Mouse (Mus musculus): ENCODE data around the gene Pbx1. TPM values are rescaled to one million over a fixed set of nuclear protein-coding genes. Genes with fewer than 3 reads are reported as not detected.

The Pbx1 gene
- total RNA-seq, 1 experiment: 10.0 TPM

GRCm38 (mm10) chr1:168402683-168403082 lies 29.4 kb downstream of the Pbx1 start:
- TF ChIP-seq MAFK (IDR thresholded peaks at IDR 0.05; ENCODE audit: insufficient read depth, low read depth, low read length) (no peak), ZC3H11A (IDR thresholded peaks at IDR 0.05; ENCODE audit: borderline replicate concordance, low read depth, low read length) (no peak), HCFC1 (IDR thresholded peaks at IDR 0.05; ENCODE audit: borderline replicate concordance, insufficient read depth, low read length) (no peak), CHD2 (IDR thresholded peaks at IDR 0.05; ENCODE audit: low read depth, low read length) (no peak), ZNF384 (IDR thresholded peaks at IDR 0.05; ENCODE audit: low read depth, low read length) (no peak)
- Histone ChIP-seq H3K36me3 (ENCODE audit: control insufficient read depth, insufficient read depth, low read length, poor library complexity, severe bottlenecking) (no peaks in the 10 kb centered on the region; the same call in 1 of the 2 replicates), H3K4me1 (ENCODE audit: control insufficient read depth in 2 of 2, insufficient read depth in 2 of 2, low read length in 2 of 2, poor library complexity in 1 of 2) (peaks cover 6 to 23% of the 10 kb centered on the region in 2 experiments; a peak in 3 of 4 replicates), H3K27ac (ENCODE audit: insufficient read depth, low read depth, low read length, poor library complexity, severe bottlenecking) (no peak overlapping the region), H3K9ac (ENCODE audit: insufficient read depth, low read depth, low read length, poor library complexity, severe bottlenecking) (no peak overlapping the region), H3K4me3 (ENCODE audit: insufficient read depth in 1 of 2, low read depth in 1 of 2, low read length in 2 of 2, poor library complexity in 1 of 2, severe bottlenecking in 1 of 2) (no peak overlapping the region), H3K9me3 (ENCODE audit: control insufficient read depth, insufficient read depth, low read depth, low read length) (no peaks in the 10 kb centered on the region)
- in situ Hi-C loops (cut with MboI; ENCODE audit: low sequenced_read_pairs in 2 of 2, unreplicated experiment in 2 of 2): no loop called here
- no peak for DNase-seq (ENCODE audit: low read depth, low spot score)

- no peak for TF ChIP-seq MAFK (IDR thresholded peaks at IDR 0.05; ENCODE audit: insufficient read depth, low read depth, low read length)
- TF ChIP-seq ZNF384 (IDR thresholded peaks at IDR 0.05; ENCODE audit: low read depth, low read length): peak; percentile 91
- H3K4me1 ChIP-seq (ENCODE audit: control insufficient read depth in 2 of 2, insufficient read depth in 2 of 2, low read length in 2 of 2, poor library complexity in 1 of 2): peaks cover 7 to 17% of the 10 kb centered on the region in 2 experiments; a peak in 3 of 4 replicates
- peak overlapping the region; percentile 6; the same call in 1 of the 2 replicates for H3K27ac ChIP-seq (ENCODE audit: insufficient read depth, low read depth, low read length, poor library complexity, severe bottlenecking)
- H3K4me3 ChIP-seq (ENCODE audit: insufficient read depth in 1 of 2, low read depth in 1 of 2, low read length in 2 of 2, poor library complexity in 1 of 2, severe bottlenecking in 1 of 2): no peak overlapping the region
- H3K9me3 ChIP-seq (ENCODE audit: control insufficient read depth, insufficient read depth, low read depth, low read length): no peaks in the 10 kb centered on the region
- peak; percentile 41 for DNase-seq (ENCODE audit: low read depth, low spot score)
- no peaks in the 10 kb centered on the region for H3K36me3 ChIP-seq (ENCODE audit: control insufficient read depth, insufficient read depth, low read length, poor library complexity, severe bottlenecking)
- no peak overlapping the region for H3K9ac ChIP-seq (ENCODE audit: insufficient read depth, low read depth, low read length, poor library complexity, severe bottlenecking)
- in situ Hi-C loops (cut with MboI; ENCODE audit: low sequenced_read_pairs in 2 of 2, unreplicated experiment in 2 of 2): no loop called here
Observed at GRCm38 (mm10) chr1:168395523-168396159, 36.4 kb downstream of the Pbx1 start.

GRCm38 (mm10) chr1:168394535-168394934 lies 37.5 kb downstream of the Pbx1 start:
- no peaks in the 10 kb centered on the region for H3K9me3 ChIP-seq (ENCODE audit: control insufficient read depth, insufficient read depth, low read depth, low read length)
- no peak for TF ChIP-seq MAFK (IDR thresholded peaks at IDR 0.05; ENCODE audit: insufficient read depth, low read depth, low read length)
- no peak for TF ChIP-seq ZC3H11A (IDR thresholded peaks at IDR 0.05; ENCODE audit: borderline replicate concordance, low read depth, low read length)
- no peak for TF ChIP-seq ZNF384 (IDR thresholded peaks at IDR 0.05; ENCODE audit: low read depth, low read length)
- no peak for TF ChIP-seq HCFC1 (IDR thresholded peaks at IDR 0.05; ENCODE audit: borderline replicate concordance, insufficient read depth, low read length)
- no peak for TF ChIP-seq CHD2 (IDR thresholded peaks at IDR 0.05; ENCODE audit: low read depth, low read length)
- no peak overlapping the region for H3K4me3 ChIP-seq (ENCODE audit: insufficient read depth in 1 of 2, low read depth in 1 of 2, low read length in 2 of 2, poor library complexity in 1 of 2, severe bottlenecking in 1 of 2)
- H3K4me1 ChIP-seq (ENCODE audit: control insufficient read depth in 2 of 2, insufficient read depth in 2 of 2, low read length in 2 of 2, poor library complexity in 1 of 2): peaks cover 7 to 17% of the 10 kb centered on the region in 2 experiments; a peak in 3 of 4 replicates
- H3K36me3 ChIP-seq (ENCODE audit: control insufficient read depth, insufficient read depth, low read length, poor library complexity, severe bottlenecking): no peaks in the 10 kb centered on the region
- H3K9ac ChIP-seq (ENCODE audit: insufficient read depth, low read depth, low read length, poor library complexity, severe bottlenecking): no peak overlapping the region
- in situ Hi-C loops (cut with MboI; ENCODE audit: low sequenced_read_pairs in 2 of 2, unreplicated experiment in 2 of 2): no loop called here
- no peak for DNase-seq (ENCODE audit: low read depth, low spot score)
- no peak overlapping the region for H3K27ac ChIP-seq (ENCODE audit: insufficient read depth, low read depth, low read length, poor library complexity, severe bottlenecking)

GRCm38 (mm10) chr1:168393456-168393855 lies 38.6 kb downstream of the Pbx1 start:
- H3K27ac ChIP-seq (ENCODE audit: insufficient read depth, low read depth, low read length, poor library complexity, severe bottlenecking): no peak overlapping the region
- H3K36me3 ChIP-seq (ENCODE audit: control insufficient read depth, insufficient read depth, low read length, poor library complexity, severe bottlenecking): no peaks in the 10 kb centered on the region
- H3K4me3 ChIP-seq (ENCODE audit: insufficient read depth in 1 of 2, low read depth in 1 of 2, low read length in 2 of 2, poor library complexity in 1 of 2, severe bottlenecking in 1 of 2): no peak overlapping the region
- H3K4me1 ChIP-seq (ENCODE audit: control insufficient read depth in 2 of 2, insufficient read depth in 2 of 2, low read length in 2 of 2, poor library complexity in 1 of 2): peaks cover 7 to 17% of the 10 kb centered on the region in 2 experiments; a peak in 3 of 4 replicates
- no peak for DNase-seq (ENCODE audit: low read depth, low spot score)
- TF ChIP-seq CHD2 (IDR thresholded peaks at IDR 0.05; ENCODE audit: low read depth, low read length): no peak
- TF ChIP-seq ZC3H11A (IDR thresholded peaks at IDR 0.05; ENCODE audit: borderline replicate concordance, low read depth, low read length): no peak
- TF ChIP-seq HCFC1 (IDR thresholded peaks at IDR 0.05; ENCODE audit: borderline replicate concordance, insufficient read depth, low read length): no peak
- no peak for TF ChIP-seq MAFK (IDR thresholded peaks at IDR 0.05; ENCODE audit: insufficient read depth, low read depth, low read length)
- no peak for TF ChIP-seq ZNF384 (IDR thresholded peaks at IDR 0.05; ENCODE audit: low read depth, low read length)
- H3K9ac ChIP-seq (ENCODE audit: insufficient read depth, low read depth, low read length, poor library complexity, severe bottlenecking): no peak overlapping the region
- in situ Hi-C loops (cut with MboI; ENCODE audit: low sequenced_read_pairs in 2 of 2, unreplicated experiment in 2 of 2): no loop called here
- H3K9me3 ChIP-seq (ENCODE audit: control insufficient read depth, insufficient read depth, low read depth, low read length): no peaks in the 10 kb centered on the region

Measured in ES-E14 (cell line).